Mouse (Mus musculus): ENCODE results near the gene Lman1l.

The Lman1l gene

DNA sequence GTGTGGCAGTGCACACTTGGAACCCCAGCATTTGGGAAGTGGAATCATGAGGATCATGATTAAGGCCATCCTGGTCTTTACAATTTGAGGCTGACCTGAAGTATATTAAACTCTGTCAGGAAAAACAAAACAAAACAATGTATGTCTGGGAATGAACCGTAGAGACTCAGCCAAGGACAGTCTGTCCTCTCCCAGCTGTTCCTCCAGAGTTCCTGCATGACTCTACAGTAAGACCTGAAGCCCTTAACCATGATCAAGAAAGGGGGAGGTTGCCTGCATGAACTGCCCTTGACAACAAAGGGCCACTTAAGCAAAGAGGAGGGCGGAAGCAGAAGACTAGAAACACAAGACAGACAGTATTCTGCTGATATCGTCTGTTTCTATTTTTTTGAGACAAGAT is 45.0 kb downstream of the Lman1l start:
- DNase-seq = no peak

DNA sequence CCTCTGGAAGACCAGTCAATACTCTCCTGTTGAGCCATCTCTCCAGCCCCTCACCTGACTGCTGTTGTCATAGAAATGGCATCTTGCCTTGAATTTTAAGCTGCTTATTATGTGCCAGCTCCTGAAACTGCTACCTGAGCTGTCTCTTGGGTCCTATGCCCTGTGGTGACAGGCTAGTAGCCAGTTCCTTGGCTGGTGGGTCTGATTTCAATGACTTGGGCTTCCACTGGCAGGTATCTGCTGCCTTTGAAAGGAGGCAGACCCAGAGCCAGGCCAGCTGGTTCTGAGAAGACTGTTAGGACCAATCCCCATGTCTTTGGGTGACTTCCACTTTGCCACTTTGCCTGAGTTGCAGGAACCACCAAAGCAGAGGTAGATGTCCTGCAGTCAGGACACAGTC is 46.2 kb downstream of the Lman1l start:
- DNase-seq = no peak

DNA sequence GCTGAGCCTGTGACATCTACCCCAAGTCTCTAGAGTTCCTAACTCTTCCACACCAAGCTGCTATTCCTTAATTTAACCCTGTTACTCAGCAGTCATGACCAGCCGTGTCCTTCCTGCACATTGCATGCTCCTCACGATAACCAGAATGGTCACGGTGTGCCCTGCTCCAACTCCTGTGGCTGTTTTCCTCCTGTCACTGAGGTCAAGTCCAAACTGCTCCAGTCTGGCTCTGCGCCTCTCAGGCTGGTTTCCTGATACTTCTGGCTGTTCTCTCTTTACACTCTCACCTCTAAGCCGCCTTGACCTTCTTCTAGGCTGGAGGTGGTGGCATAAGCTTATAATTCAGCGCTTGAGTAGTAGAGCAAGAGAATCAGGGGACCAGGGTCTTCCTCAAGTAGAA is 52.1 kb downstream of the Lman1l start:
- DNase-seq = no peak

DNA sequence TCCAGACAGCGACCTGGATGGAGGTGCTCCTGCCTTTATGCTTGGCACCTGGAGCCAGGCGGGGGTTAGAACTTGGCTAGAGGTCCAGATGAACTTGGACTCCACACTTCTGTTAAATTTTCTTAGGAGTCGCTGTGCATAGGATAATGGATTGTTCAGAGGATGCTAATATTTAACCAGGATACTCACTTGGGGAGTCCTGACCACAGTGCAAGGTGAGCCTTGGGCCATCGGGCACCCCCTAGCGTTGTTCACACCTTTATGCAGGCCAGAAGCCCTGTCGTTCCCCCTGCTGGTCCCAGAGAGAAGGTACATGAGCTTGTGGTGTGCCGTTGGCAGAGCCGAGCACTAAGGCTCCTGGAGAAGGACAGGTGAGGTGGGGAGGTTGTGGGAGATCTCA is 53.7 kb downstream of the Lman1l start:
- DNase-seq = no peak

DNA sequence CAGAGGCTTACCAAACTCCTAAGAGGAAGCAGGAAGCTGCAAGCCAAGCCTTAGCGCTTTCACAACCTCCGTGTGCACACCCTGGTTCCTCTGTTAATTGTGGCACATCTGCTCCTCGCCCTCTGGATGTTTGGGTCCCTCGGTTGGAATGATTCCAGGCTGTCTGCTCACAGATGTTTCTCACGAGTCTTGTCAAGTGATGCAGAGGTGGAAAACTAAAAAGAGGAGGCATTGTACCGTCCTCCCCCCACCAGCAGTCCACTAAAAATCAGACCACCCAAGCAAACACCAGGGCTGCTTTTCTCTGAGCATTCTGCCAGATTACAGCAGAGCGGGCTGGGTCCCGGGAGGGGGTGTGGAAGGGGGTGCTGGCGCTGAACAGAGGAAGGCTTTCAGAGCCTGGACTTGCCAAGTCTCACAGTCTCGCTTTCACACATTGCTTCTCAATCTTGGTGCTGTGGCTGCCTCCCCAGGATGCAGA is 54.8 kb downstream of the Lman1l start:
- no peak for DNase-seq

DNA sequence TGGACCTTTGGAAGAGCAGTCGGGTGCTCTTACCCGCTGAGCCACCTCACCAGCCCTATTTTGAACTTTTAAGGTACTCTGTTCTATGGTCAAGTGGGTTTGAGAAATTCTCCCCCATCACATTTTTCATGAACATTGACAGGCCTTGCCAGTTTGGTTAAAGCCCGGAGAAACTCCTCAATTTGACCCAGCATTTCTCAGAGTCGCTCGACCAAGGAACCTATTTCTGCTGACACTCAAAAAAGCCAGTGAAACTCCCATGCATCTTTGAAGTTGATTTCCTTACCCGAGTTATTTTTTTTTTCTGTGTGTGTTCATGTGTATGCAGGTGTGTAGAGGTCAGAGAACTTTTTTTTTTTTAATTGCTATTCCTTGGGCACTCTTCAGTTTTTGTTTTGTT is 56.0 kb downstream of the Lman1l start:
- no peak for DNase-seq

DNA sequence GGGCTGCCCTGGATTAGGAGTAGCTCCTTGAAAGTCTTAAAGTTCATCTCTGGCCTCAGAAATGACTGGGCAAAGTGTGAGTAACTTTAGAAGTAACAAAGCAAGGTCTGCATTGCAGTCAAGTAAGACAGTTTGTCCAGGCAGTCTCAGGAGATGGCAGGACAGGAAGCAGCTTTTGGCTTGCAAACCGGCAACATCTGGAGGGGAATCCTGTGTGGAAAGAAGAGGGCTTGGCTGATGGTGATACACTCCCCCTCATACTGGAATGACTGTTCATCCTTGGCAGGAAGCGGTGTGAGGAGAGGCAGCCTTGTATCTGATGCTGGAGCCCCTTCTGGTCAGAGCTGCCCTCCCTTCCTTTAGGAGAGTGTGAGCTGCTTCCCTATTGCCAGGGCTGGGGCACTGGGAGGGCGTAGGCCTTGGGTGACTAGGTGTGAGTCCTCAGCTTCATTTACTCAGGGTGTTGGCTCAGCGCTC is 57.6 kb downstream of the Lman1l start:
- no peak for DNase-seq

DNA sequence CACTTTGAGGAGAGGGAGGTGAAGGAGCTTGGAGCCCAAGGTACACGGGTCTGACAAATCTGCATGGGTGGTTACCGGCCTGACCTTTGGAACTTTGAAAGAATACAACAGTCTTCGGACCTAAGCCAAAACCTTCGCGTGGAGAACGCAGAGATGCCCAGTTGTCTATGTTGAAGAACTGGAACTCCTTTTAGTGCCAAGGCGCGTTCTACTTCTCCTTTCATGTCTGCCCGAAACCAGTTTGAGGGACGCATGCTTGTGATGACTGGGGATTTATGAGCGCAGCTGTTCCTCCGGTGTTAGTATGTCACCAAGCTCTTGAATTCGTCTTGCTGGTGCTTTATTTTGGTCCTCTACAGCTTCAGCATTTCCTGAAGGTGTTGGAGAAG is 58.9 kb downstream of the Lman1l start:
- no peak for DNase-seq

DNA sequence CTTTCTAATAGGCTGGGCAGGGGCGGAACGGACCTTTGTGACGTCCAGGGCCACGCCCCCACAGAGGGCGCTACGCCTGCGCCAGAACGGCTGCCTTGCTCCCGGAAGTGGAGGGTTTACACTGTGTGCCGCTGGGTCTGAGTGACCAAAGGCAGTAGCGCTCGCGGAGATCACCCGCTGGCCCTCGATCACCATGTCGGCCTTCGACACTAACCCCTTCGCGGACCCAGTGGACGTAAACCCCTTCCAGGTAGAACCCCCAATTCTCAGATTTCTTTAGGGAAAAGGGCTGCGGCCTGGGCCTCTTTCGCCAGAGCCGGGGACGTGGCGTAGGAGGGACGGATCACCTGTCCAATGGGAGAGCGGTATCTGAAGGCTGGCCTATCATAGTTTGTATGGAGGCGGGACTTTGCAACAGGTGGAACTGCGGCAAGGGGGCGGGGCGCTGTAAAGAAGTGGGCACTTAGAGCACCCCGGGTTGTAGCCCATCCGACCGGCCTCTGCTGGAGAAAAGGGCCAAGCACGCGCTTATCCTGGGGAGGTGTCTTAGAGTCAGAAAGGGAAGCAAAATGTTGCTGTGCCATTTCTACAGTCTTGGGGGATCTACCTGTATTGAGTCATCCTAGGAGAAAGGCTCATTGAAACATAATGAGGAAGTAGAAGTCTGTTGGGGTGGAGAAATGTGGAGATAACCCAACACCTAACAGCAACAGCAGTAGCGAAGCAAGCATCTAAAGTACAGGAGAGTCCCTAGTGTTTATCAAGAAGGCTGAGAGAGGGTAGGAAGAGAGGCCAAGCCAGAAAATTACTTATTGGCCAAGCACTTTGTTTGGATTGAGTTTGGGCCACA is 59.5 kb downstream of the Lman1l start, which contains the start of gene Scamp2:
Scamp2 (plus strand) TSS at position 83 of the 850 bp plus-strand sequence.
- peak; percentile 91 for DNase-seq

DNA sequence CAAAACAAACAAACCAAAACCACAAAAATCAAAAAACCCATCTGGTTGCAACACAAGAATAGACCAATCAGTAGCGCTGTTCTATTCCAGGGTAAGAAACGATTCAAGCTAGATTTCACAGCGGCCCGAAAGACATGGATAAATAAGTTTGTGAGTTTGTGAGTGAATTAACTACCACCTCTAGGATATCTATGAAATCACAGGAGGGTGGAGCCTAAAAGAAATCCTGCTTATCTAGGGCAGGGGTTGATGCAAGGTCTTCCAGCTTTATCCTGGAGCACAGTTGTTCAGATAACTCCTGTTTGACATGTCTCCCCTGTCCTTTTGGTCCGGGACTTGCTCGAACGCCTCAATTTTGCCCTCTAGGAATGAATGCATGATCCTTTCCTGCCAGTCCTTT is 60.3 kb downstream of the Lman1l start:
- no peak for DNase-seq

DNA sequence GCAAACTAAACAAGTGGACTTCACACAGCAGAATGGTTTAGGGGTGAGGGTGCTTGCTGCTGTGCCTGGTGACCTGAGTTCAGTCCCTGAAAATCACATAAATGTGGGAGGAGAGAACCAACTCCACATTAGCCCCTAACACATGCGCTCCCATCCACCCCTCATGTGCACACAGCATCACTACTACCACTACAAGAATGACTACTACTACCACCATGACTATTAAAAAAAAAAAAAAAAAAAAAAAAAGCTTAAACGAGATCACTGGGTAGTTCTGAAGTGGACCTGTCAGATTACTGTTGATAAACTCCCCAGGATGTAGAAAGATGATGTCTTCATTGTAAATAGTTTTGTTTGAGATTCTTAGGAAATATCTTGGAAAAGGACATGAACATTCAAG is 61.0 kb downstream of the Lman1l start:
- DNase-seq = no peak

DNA sequence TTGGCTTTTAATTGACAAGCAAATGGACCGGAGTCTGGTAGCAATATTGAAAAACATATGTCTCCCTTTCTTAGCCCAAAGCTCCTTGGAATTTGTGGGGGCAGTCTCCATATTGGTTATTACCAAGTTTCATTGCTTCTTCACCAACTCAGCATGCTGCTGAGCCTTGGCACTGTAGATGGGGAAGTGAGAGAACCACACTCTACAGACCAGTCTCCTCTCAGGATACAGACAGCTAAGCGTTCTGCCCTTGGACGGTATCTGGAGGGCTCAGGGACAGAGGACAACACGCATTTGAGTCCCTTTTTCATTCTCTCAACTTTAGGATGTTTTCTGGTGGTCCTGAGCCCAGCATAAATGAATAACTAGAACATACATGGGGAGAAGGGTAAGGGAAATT is 61.9 kb downstream of the Lman1l start:
- DNase-seq = no peak

DNA sequence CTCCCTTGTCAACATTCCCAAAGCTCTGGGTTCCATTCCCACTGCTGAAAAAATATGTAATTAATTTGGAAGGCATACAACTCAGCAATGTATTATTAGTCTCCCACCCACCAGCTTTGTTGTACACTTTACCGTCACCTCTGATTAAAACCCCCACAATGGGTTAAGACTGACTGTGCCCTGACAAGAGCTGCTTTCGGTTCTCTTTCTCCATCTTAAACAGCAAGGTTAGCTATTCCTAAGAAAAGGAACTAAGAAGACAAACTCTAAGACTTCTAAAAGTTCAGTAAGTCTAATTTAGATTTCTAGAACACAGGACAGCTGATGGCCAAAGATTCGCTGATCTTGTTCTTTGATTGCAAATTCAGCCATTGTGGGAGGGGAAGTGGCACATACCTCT is 63.4 kb downstream of the Lman1l start:
- no peak for DNase-seq

Measured in liver (tissue).